Mouse (Mus musculus): ENCODE results near the gene Creg1. TPM values are rescaled to one million over a fixed set of nuclear protein-coding genes. Genes with fewer than 3 reads are reported as not detected.

Gene Creg1
- polyA plus RNA-seq, 1 experiment from 2014 or later, result 38.9 TPM

DNA sequence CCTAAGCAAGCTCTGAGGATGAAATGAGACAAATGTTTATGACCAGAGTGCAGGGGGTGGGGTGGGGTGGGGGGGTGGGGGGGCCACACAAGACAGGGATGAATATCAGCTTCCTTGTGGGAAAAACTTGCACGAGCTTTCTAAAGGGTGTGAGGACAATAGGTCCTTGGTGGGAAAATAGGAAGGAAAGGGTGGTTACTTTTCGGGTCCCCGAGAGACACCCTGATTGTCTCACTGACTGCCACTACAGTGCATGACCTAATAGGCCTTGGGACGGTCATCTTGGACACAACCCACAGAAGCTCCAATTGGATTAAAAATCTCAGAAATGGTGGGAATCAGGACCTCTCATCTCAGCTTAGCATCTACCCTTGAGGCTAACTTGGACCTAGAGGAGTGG lies 55.6 kb downstream of the Creg1 start:
- H3K36me3 ChIP-seq, result no peaks in the 10 kb centered on the region
- H3K4me3 ChIP-seq, result no peak overlapping the region
- H3K9ac ChIP-seq, result no peak overlapping the region
- no peaks in the 10 kb centered on the region for H3K9me3 ChIP-seq (replicated peaks)
- WGBS, result 70% methylated on average over 4 of the region's 4 CpGs
- H3K27me3 ChIP-seq, result peaks cover 41% of the 10 kb centered on the region
- no peak overlapping the region for H3K27ac ChIP-seq
- H3K4me2 ChIP-seq (replicated peaks), result no peak overlapping the region
- peaks cover 29% of the 10 kb centered on the region for H3K4me1 ChIP-seq
- no peak for ATAC-seq (ENCODE audit: low FRiP score)

DNA sequence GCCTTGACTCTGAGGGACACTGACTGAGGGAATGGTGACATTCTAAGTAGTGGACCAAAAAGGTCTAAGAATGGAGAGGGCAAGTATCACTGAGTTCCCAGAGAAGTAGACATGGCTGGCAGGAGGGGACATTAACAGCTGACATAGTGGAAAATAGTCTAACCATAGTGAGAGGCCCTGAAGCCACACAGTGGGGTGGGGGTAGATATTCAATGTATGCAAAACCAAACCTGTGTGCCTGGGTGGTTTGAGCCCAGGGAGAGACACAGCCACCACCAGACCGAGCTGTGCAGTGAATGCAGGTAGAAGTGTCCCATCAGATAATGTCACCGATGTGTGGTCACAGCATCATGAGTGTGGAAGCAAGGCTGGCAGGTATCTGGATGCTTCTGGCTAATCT lies 58.5 kb downstream of the Creg1 start:
- no peaks in the 10 kb centered on the region for H3K9me3 ChIP-seq (replicated peaks)
- peaks cover 13% of the 10 kb centered on the region for H3K4me1 ChIP-seq
- peaks cover 29% of the 10 kb centered on the region for H3K27me3 ChIP-seq
- H3K4me3 ChIP-seq, result no peak overlapping the region
- no peak for ATAC-seq (ENCODE audit: low FRiP score)
- H3K27ac ChIP-seq, result no peak overlapping the region
- no peak overlapping the region for H3K9ac ChIP-seq
- WGBS, result 90% methylated on average over 2 of the region's 2 CpGs
- no peaks in the 10 kb centered on the region for H3K36me3 ChIP-seq
- H3K4me2 ChIP-seq (replicated peaks), result no peak overlapping the region

Other genes starting within 250 kb of the Creg1 start
- 140 and 148 TPM in 2 replicates for gene Mpzl1, start 129.2 kb upstream of the Creg1 start, polyA plus RNA-seq (2016; fragmentation: Nextera tagmentation; extraction: Ambion mirVana)
- 16.8 and 18.4 TPM in 2 replicates for gene Rcsd1, start 54.0 kb upstream of the Creg1 start, polyA plus RNA-seq (2016; fragmentation: Nextera tagmentation; extraction: Ambion mirVana)
- 1.3 and 1.5 TPM in 2 replicates for gene Cd247, start 24.9 kb downstream of the Creg1 start, polyA plus RNA-seq (2016; fragmentation: Nextera tagmentation; extraction: Ambion mirVana)
- 18.9 and 21.0 TPM in 2 replicates for gene Pou2f1, start 238.9 kb downstream of the Creg1 start, polyA plus RNA-seq (2016; fragmentation: Nextera tagmentation; extraction: Ambion mirVana)